Mouse (Mus musculus): Measurements from ENCODE around the gene Olfr130. TPM values are rescaled to one million over a fixed set of nuclear protein-coding genes. Genes with fewer than 3 reads are reported as not detected.

Gene Olfr130
- polyA plus RNA-seq (2012; rRNA removed) = not detected in 2 replicates

DNA sequence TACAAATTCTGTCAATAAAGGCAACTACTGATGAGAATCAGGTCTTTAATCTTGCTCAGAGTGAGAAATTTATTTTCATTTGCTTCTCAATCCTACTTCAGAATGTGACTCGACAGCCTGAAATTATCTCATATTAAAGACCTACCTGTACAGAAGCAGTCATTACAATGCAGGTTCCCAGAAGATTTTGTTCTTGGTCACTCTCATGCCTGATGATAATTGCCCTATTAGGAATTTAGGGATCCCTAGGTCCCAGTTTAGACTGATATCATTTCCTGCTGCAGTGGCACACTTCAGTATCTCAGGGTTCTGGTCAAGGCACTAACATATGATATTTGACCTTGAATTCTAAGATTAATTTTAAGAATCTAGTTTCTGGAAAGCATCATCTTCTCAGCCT is at the start of gene Olfr130:
Olfr130 (plus strand) TSS at position 301 of the 400 bp plus-strand sequence.
- TF ChIP-seq CTCF (IDR thresholded peaks at IDR 0.05; ENCODE audit: extremely low read depth, insufficient read depth, low read length) (no peak), POLR2A (IDR thresholded peaks at IDR 0.05; ENCODE audit: extremely low read depth, insufficient read depth, low read length) (no peak)
- no peaks in the 10 kb centered on the region for H3K4me1 ChIP-seq (ENCODE audit: control insufficient read depth, insufficient read depth, low read length)

DNA sequence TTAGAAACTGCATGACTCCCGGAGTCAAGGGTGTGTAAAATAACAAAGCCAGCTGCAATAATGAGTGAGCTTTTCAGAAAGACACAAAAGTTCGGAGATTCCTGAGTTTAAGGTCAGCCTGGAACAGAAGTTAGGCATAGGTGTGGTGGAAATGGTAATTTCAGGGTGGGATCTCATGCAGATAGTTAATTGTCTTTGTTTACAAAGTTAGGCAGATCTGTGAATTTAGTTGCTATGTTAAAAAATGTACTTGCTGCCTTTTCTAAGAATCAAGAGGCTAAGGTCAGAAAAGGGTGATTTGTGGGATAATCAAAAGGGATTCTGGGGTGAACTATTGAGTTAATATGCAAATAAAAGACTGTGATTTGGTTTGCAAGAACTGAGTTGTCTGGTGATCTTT is 47.4 kb upstream of the Olfr130 start:
- TF ChIP-seq CTCF (IDR thresholded peaks at IDR 0.05; ENCODE audit: extremely low read depth, insufficient read depth, low read length) (no peak), POLR2A (IDR thresholded peaks at IDR 0.05; ENCODE audit: extremely low read depth, insufficient read depth, low read length) (no peak)
- Histone ChIP-seq H3K4me3 (ENCODE audit: insufficient read depth, low read length) (no peak overlapping the region), H3K4me1 (ENCODE audit: control insufficient read depth, insufficient read depth, low read length) (no peaks in the 10 kb centered on the region), H3K27ac (ENCODE audit: insufficient read depth, low read length) (no peak overlapping the region)

More for the DNA sequence above, at the start of gene Olfr130:
- Histone ChIP-seq H3K27ac (ENCODE audit: insufficient read depth, low read length) (no peak within 1 kb of the TSS), H3K4me3 (ENCODE audit: insufficient read depth, low read length) (no peak within 1 kb of the TSS)

- H3K4me3 ChIP-seq (ENCODE audit: insufficient read depth, low read length) = no peak overlapping the region
- no peaks in the 10 kb centered on the region for H3K4me1 ChIP-seq (ENCODE audit: control insufficient read depth, insufficient read depth, low read length)
- no peak overlapping the region for H3K27ac ChIP-seq (ENCODE audit: insufficient read depth, low read length)
- no peak for TF ChIP-seq CTCF (IDR thresholded peaks at IDR 0.05; ENCODE audit: extremely low read depth, insufficient read depth, low read length)
- no peak for TF ChIP-seq POLR2A (IDR thresholded peaks at IDR 0.05; ENCODE audit: extremely low read depth, insufficient read depth, low read length)
Observed at GRCm38 (mm10) chr17:38026297-38026696, 37.4 kb upstream of the Olfr130 start.

- Histone ChIP-seq H3K27ac (ENCODE audit: insufficient read depth, low read length) (no peak within 1 kb of the TSS), H3K4me1 (ENCODE audit: control insufficient read depth, insufficient read depth, low read length) (no peaks in the 10 kb centered on the region)
- TF ChIP-seq POLR2A (IDR thresholded peaks at IDR 0.05; ENCODE audit: extremely low read depth, insufficient read depth, low read length) (no peak), CTCF (IDR thresholded peaks at IDR 0.05; ENCODE audit: extremely low read depth, insufficient read depth, low read length) (no peak)
Observed at GRCm38 (mm10) chr17:38059979-38060378, 3.7 kb upstream of the Olfr130 start, which contains the start of gene Olfr129. Gene Olfr129 (minus strand): TSS chr17:38060079.

GRCm38 (mm10) chr17:38082364-38082763 is 18.6 kb downstream of the Olfr130 start:
- Histone ChIP-seq H3K4me3 (ENCODE audit: insufficient read depth, low read length) (no peak overlapping the region), H3K27ac (ENCODE audit: insufficient read depth, low read length) (no peak overlapping the region), H3K4me1 (ENCODE audit: control insufficient read depth, insufficient read depth, low read length) (no peaks in the 10 kb centered on the region)
- TF ChIP-seq CTCF (IDR thresholded peaks at IDR 0.05; ENCODE audit: extremely low read depth, insufficient read depth, low read length) (no peak), POLR2A (IDR thresholded peaks at IDR 0.05; ENCODE audit: extremely low read depth, insufficient read depth, low read length) (no peak)

More at GRCm38 (mm10) chr17:38059979-38060378, 3.7 kb upstream of the Olfr130 start, which contains the start of gene Olfr129:
- no peak within 1 kb of the TSS for H3K4me3 ChIP-seq (ENCODE audit: insufficient read depth, low read length)

GRCm38 (mm10) chr17:38088593-38088992 is 24.9 kb downstream of the Olfr130 start, which contains the start of gene Olfr131:
Gene Olfr131 (minus strand): TSS chr17:38088693.
- TF ChIP-seq CTCF (IDR thresholded peaks at IDR 0.05; ENCODE audit: extremely low read depth, insufficient read depth, low read length) = no peak
- no peak for TF ChIP-seq POLR2A (IDR thresholded peaks at IDR 0.05; ENCODE audit: extremely low read depth, insufficient read depth, low read length)
- H3K27ac ChIP-seq (ENCODE audit: insufficient read depth, low read length) = no peak within 1 kb of the TSS
- H3K4me3 ChIP-seq (ENCODE audit: insufficient read depth, low read length) = no peak within 1 kb of the TSS
- H3K4me1 ChIP-seq (ENCODE audit: control insufficient read depth, insufficient read depth, low read length) = no peaks in the 10 kb centered on the region

Other genes starting within 250 kb of the Olfr130 start
- not detected in 2 replicates for gene Olfr125, start 231.0 kb upstream of the Olfr130 start, polyA plus RNA-seq (2012; rRNA removed)
- not detected in 2 replicates for gene Olfr126, start 216.4 kb upstream of the Olfr130 start, polyA plus RNA-seq (2012; rRNA removed)
- not detected in 2 replicates for gene Olfr127, start 163.5 kb upstream of the Olfr130 start, polyA plus RNA-seq (2012; rRNA removed)
- not detected in 2 replicates for gene Olfr128, start 143.4 kb upstream of the Olfr130 start, polyA plus RNA-seq (2012; rRNA removed)
- not detected in 2 replicates for gene Olfr761, start 110.8 kb upstream of the Olfr130 start, polyA plus RNA-seq (2012; rRNA removed)
- gene Olfr129, start 3.8 kb upstream of the Olfr130 start, polyA plus RNA-seq (2012; rRNA removed) = not detected in 2 replicates
- gene Olfr131, start 24.8 kb downstream of the Olfr130 start, polyA plus RNA-seq (2012; rRNA removed) = not detected in 2 replicates
- gene Olfr132, start 70.6 kb downstream of the Olfr130 start, polyA plus RNA-seq (2012; rRNA removed) = not detected in 2 replicates
- gene Olfr133, start 81.4 kb downstream of the Olfr130 start, polyA plus RNA-seq (2012; rRNA removed) = not detected in 2 replicates
- not detected in 2 replicates for gene Olfr134, start 107.5 kb downstream of the Olfr130 start, polyA plus RNA-seq (2012; rRNA removed)
- gene Olfr135, start 140.4 kb downstream of the Olfr130 start, polyA plus RNA-seq (2012; rRNA removed) = not detected in 2 replicates
- gene Olfr138, start 197.1 kb downstream of the Olfr130 start, polyA plus RNA-seq (2012; rRNA removed) = not detected in 2 replicates
- not detected in 2 replicates for gene Olfr137, start 243.6 kb downstream of the Olfr130 start, polyA plus RNA-seq (2012; rRNA removed)